Mouse (Mus musculus): ENCODE data around the gene Tmem127. TPM values are rescaled to one million over a fixed set of nuclear protein-coding genes. Genes with fewer than 3 reads are reported as not detected.
"Not testable (repeated sequence)": the region's sequence is repeated elsewhere in the genome, so short reads cannot be mapped to it uniquely, and the experiment has no call there.

Tmem127 gene
- polyA plus RNA-seq, 1 experiment from 2014 or later: 21.1 TPM

GRCm38 (mm10) chr2:127300701-127301100, 53.0 kb downstream of the Tmem127 start:
- no peak overlapping the region for H3K27ac ChIP-seq (ENCODE audit: low read length)
- no peaks in the 10 kb centered on the region for H3K9me3 ChIP-seq (ENCODE audit: control insufficient read depth, low read depth, low read length)
- peaks cover 23% of the 10 kb centered on the region for H3K36me3 ChIP-seq (ENCODE audit: control insufficient read depth, insufficient read depth, low read length)
- no peak overlapping the region for H3K4me3 ChIP-seq (ENCODE audit: low read depth, low read length)
- WGBS: 77% methylated on average over 3 of the region's 3 CpGs
- no peak for ATAC-seq (ENCODE audit: insufficient number of reproducible peaks, insufficient read depth, low FRiP score, low read depth)
- H3K9ac ChIP-seq (replicated peaks; ENCODE audit: low read depth, low read length): no peak overlapping the region
- no peak overlapping the region for H3K4me2 ChIP-seq (replicated peaks; ENCODE audit: low read depth, low read length)
- no peaks in the 10 kb centered on the region for H3K27me3 ChIP-seq (ENCODE audit: control insufficient read depth, insufficient read depth, low read length)
- H3K4me1 ChIP-seq (ENCODE audit: control insufficient read depth, insufficient read depth, low read length): no peaks in the 10 kb centered on the region

GRCm38 (mm10) chr2:127301883-127302282, 54.2 kb downstream of the Tmem127 start:
- no peak overlapping the region for H3K4me3 ChIP-seq (ENCODE audit: low read depth, low read length)
- no peak overlapping the region for H3K9ac ChIP-seq (replicated peaks; ENCODE audit: low read depth, low read length)
- H3K9me3 ChIP-seq (ENCODE audit: control insufficient read depth, low read depth, low read length): no peaks in the 10 kb centered on the region
- no peaks in the 10 kb centered on the region for H3K27me3 ChIP-seq (ENCODE audit: control insufficient read depth, insufficient read depth, low read length)
- H3K4me1 ChIP-seq (ENCODE audit: control insufficient read depth, insufficient read depth, low read length): no peaks in the 10 kb centered on the region
- no peak overlapping the region for H3K4me2 ChIP-seq (replicated peaks; ENCODE audit: low read depth, low read length)
- peaks cover 17% of the 10 kb centered on the region for H3K36me3 ChIP-seq (ENCODE audit: control insufficient read depth, insufficient read depth, low read length)
- ATAC-seq (ENCODE audit: insufficient number of reproducible peaks, insufficient read depth, low FRiP score, low read depth): no peak
- no peak overlapping the region for H3K27ac ChIP-seq (ENCODE audit: low read length)
- WGBS: 91% methylated on average over 3 of the region's 3 CpGs

- H3K4me2 ChIP-seq (replicated peaks; ENCODE audit: low read depth, low read length); H3K9me3 ChIP-seq (ENCODE audit: control insufficient read depth, low read depth, low read length); H3K9ac ChIP-seq (replicated peaks; ENCODE audit: low read depth, low read length); ATAC-seq (ENCODE audit: insufficient number of reproducible peaks, insufficient read depth, low FRiP score, low read depth); H3K36me3 ChIP-seq (ENCODE audit: control insufficient read depth, insufficient read depth, low read length); H3K4me1 ChIP-seq (ENCODE audit: control insufficient read depth, insufficient read depth, low read length); H3K27ac ChIP-seq (ENCODE audit: low read length); H3K27me3 ChIP-seq (ENCODE audit: control insufficient read depth, insufficient read depth, low read length); H3K4me3 ChIP-seq (ENCODE audit: low read depth, low read length): not testable (repeated sequence)
- WGBS: 94% methylated on average over 4 of the region's 4 CpGs
Observed at GRCm38 (mm10) chr2:127304192-127304591, 56.5 kb downstream of the Tmem127 start.

- no peak overlapping the region for H3K4me2 ChIP-seq (replicated peaks; ENCODE audit: low read depth, low read length)
- ATAC-seq (ENCODE audit: insufficient number of reproducible peaks, insufficient read depth, low FRiP score, low read depth): no peak
- H3K36me3 ChIP-seq (ENCODE audit: control insufficient read depth, insufficient read depth, low read length): no peaks in the 10 kb centered on the region; the same call in 1 of the 2 replicates
- H3K27ac ChIP-seq (ENCODE audit: low read length): no peak overlapping the region
- no peak overlapping the region for H3K9ac ChIP-seq (replicated peaks; ENCODE audit: low read depth, low read length)
- no peak overlapping the region for H3K4me3 ChIP-seq (ENCODE audit: low read depth, low read length)
- H3K9me3 ChIP-seq (ENCODE audit: control insufficient read depth, low read depth, low read length): no peaks in the 10 kb centered on the region
- WGBS: 84% methylated on average over 3 of the region's 3 CpGs
- no peaks in the 10 kb centered on the region for H3K27me3 ChIP-seq (ENCODE audit: control insufficient read depth, insufficient read depth, low read length)
- no peaks in the 10 kb centered on the region for H3K4me1 ChIP-seq (ENCODE audit: control insufficient read depth, insufficient read depth, low read length)
Observed at GRCm38 (mm10) chr2:127304609-127305210, 57.0 kb downstream of the Tmem127 start.

- no peak overlapping the region for H3K4me2 ChIP-seq (replicated peaks; ENCODE audit: low read depth, low read length)
- H3K4me3 ChIP-seq (ENCODE audit: low read depth, low read length): no peak overlapping the region
- H3K27me3 ChIP-seq (ENCODE audit: control insufficient read depth, insufficient read depth, low read length): no peaks in the 10 kb centered on the region
- no peaks in the 10 kb centered on the region for H3K36me3 ChIP-seq (ENCODE audit: control insufficient read depth, insufficient read depth, low read length)
- H3K27ac ChIP-seq (ENCODE audit: low read length): no peak overlapping the region
- no peak overlapping the region for H3K9ac ChIP-seq (replicated peaks; ENCODE audit: low read depth, low read length)
- ATAC-seq (ENCODE audit: insufficient number of reproducible peaks, insufficient read depth, low FRiP score, low read depth): no peak
- no peaks in the 10 kb centered on the region for H3K4me1 ChIP-seq (ENCODE audit: control insufficient read depth, insufficient read depth, low read length)
- H3K9me3 ChIP-seq (ENCODE audit: control insufficient read depth, low read depth, low read length): no peaks in the 10 kb centered on the region
Observed at GRCm38 (mm10) chr2:127306123-127306522, 58.4 kb downstream of the Tmem127 start.

GRCm38 (mm10) chr2:127307179-127307578, 59.5 kb downstream of the Tmem127 start:
- no peaks in the 10 kb centered on the region for H3K9me3 ChIP-seq (ENCODE audit: control insufficient read depth, low read depth, low read length)
- 43% methylated on average over 3 of the region's 3 CpGs for whole genome bisulfite sequencing

GRCm38 (mm10) chr2:127308660-127309059, 61.0 kb downstream of the Tmem127 start:
- WGBS: 89% methylated on average over 2 of the region's 2 CpGs
- Histone ChIP-seq H3K9ac (replicated peaks; ENCODE audit: low read depth, low read length) (no peak overlapping the region), H3K27me3 (ENCODE audit: control insufficient read depth, insufficient read depth, low read length) (no peaks in the 10 kb centered on the region), H3K9me3 (ENCODE audit: control insufficient read depth, low read depth, low read length) (no peaks in the 10 kb centered on the region), H3K4me1 (ENCODE audit: control insufficient read depth, insufficient read depth, low read length) (no peaks in the 10 kb centered on the region), H3K4me3 (ENCODE audit: low read depth, low read length) (no peak overlapping the region), H3K36me3 (ENCODE audit: control insufficient read depth, insufficient read depth, low read length) (no peaks in the 10 kb centered on the region), H3K4me2 (replicated peaks; ENCODE audit: low read depth, low read length) (no peak overlapping the region), H3K27ac (ENCODE audit: low read length) (no peak overlapping the region)
- ATAC-seq (ENCODE audit: insufficient number of reproducible peaks, insufficient read depth, low FRiP score, low read depth): no peak

More at GRCm38 (mm10) chr2:127307179-127307578, 59.5 kb downstream of the Tmem127 start:
- Histone ChIP-seq H3K36me3 (ENCODE audit: control insufficient read depth, insufficient read depth, low read length) (no peaks in the 10 kb centered on the region), H3K4me2 (replicated peaks; ENCODE audit: low read depth, low read length) (no peak overlapping the region), H3K27me3 (ENCODE audit: control insufficient read depth, insufficient read depth, low read length) (no peaks in the 10 kb centered on the region), H3K27ac (ENCODE audit: low read length) (no peak overlapping the region), H3K4me3 (ENCODE audit: low read depth, low read length) (no peak overlapping the region), H3K9ac (replicated peaks; ENCODE audit: low read depth, low read length) (no peak overlapping the region), H3K4me1 (ENCODE audit: control insufficient read depth, insufficient read depth, low read length) (no peaks in the 10 kb centered on the region)
- no peak for ATAC-seq (ENCODE audit: insufficient number of reproducible peaks, insufficient read depth, low FRiP score, low read depth)

GRCm38 (mm10) chr2:127310246-127310645, 62.5 kb downstream of the Tmem127 start:
- H3K4me2 ChIP-seq (replicated peaks; ENCODE audit: low read depth, low read length): no peak overlapping the region
- no peaks in the 10 kb centered on the region for H3K36me3 ChIP-seq (ENCODE audit: control insufficient read depth, insufficient read depth, low read length)
- no peaks in the 10 kb centered on the region for H3K9me3 ChIP-seq (ENCODE audit: control insufficient read depth, low read depth, low read length)
- no peak overlapping the region for H3K4me3 ChIP-seq (ENCODE audit: low read depth, low read length)
- H3K27me3 ChIP-seq (ENCODE audit: control insufficient read depth, insufficient read depth, low read length): no peaks in the 10 kb centered on the region
- no peaks in the 10 kb centered on the region for H3K4me1 ChIP-seq (ENCODE audit: control insufficient read depth, insufficient read depth, low read length)
- H3K27ac ChIP-seq (ENCODE audit: low read length): no peak overlapping the region
- no peak for ATAC-seq (ENCODE audit: insufficient number of reproducible peaks, insufficient read depth, low FRiP score, low read depth)
- H3K9ac ChIP-seq (replicated peaks; ENCODE audit: low read depth, low read length): no peak overlapping the region
- WGBS: 42% methylated on average over 2 of the region's 2 CpGs

- Histone ChIP-seq H3K4me2 (replicated peaks; ENCODE audit: low read depth, low read length) (no peak overlapping the region), H3K27me3 (ENCODE audit: control insufficient read depth, insufficient read depth, low read length) (no peaks in the 10 kb centered on the region), H3K36me3 (ENCODE audit: control insufficient read depth, insufficient read depth, low read length) (no peaks in the 10 kb centered on the region), H3K9me3 (ENCODE audit: control insufficient read depth, low read depth, low read length) (no peaks in the 10 kb centered on the region), H3K4me1 (ENCODE audit: control insufficient read depth, insufficient read depth, low read length) (no peaks in the 10 kb centered on the region), H3K27ac (ENCODE audit: low read length) (no peak overlapping the region), H3K4me3 (ENCODE audit: low read depth, low read length) (no peak overlapping the region), H3K9ac (replicated peaks; ENCODE audit: low read depth, low read length) (no peak overlapping the region)
- 89% methylated on average over 7 of the region's 7 CpGs for WGBS
- ATAC-seq (ENCODE audit: insufficient number of reproducible peaks, insufficient read depth, low FRiP score, low read depth): no peak
Observed at GRCm38 (mm10) chr2:127310685-127311084, 63.0 kb downstream of the Tmem127 start.

Measured in stomach, embryonic 14.5 days (tissue).